Mouse (Mus musculus): ENCODE measurements around the gene Ormdl3.

- no peak for TF ChIP-seq GATA1 (IDR thresholded peaks at IDR 0.05; ENCODE audit: borderline replicate concordance, low read length)
- no peak for TF ChIP-seq FLI1 (IDR thresholded peaks at IDR 0.05; ENCODE audit: low read length)
Observed at GRCm38 (mm10) chr11:98630646-98631045, 43.5 kb upstream of the Ormdl3 start.

All from megakaryocyte, embryonic 14.5 days (primary cell).